Mouse (Mus musculus) intestine, embryonic 14.5 days (tissue): Measurements from ENCODE around the gene Hipk2. TPM values are rescaled to one million over a fixed set of nuclear protein-coding genes. Genes with fewer than 3 reads are reported as not detected.

Experiments used
- ATAC-seq: fragments of 200-750 bp; cut with Nextera tagmentation; replicated peaks from 2 replicates; pipeline ENCODE4 v1.8.0; 2017; ENCODE audit warnings: low read depth, moderate number of reproducible peaks, moderate TSS enrichment, moderate library complexity; ENCODE audit not compliant: low FRiP score, low TSS enrichment
- DNase-seq: peaks from one replicate; pipeline ENCODE4 v3.0.0-alpha.2; 2018; ENCODE audit warnings: low spot score
- H3K27ac ChIP-seq: fragments of 300-500 bp; sonication (generic); 2 replicates; pipeline ENCODE4 v1.5.1; 2014; ENCODE audit warnings: low read depth, mild to moderate bottlenecking, control low read depth
- H3K27me3 ChIP-seq: fragments of 300-500 bp; sonication (generic); replicated peaks from 2 replicates; pipeline ENCODE4 v1.6.1; 2014; ENCODE audit warnings: low read length, control low read depth; ENCODE audit not compliant: control insufficient read depth, insufficient read depth
- H3K36me3 ChIP-seq: fragments of 300-500 bp; sonication (generic); 2 replicates; pipeline ENCODE4 v1.6.1; 2014; ENCODE audit warnings: low read length, control low read depth; ENCODE audit not compliant: control insufficient read depth, insufficient read depth
- H3K4me1 ChIP-seq: fragments of 300-500 bp; sonication (generic); replicated peaks from 2 replicates; pipeline ENCODE4 v1.6.1; 2014; ENCODE audit warnings: low read length, control low read depth, mixed read lengths; ENCODE audit not compliant: control insufficient read depth, insufficient read depth
- H3K4me2 ChIP-seq: fragments of 300-500 bp; sonication (generic); 2 replicates; pipeline ENCODE4 v1.6.1; 2014; ENCODE audit warnings: low read length
- H3K4me3 ChIP-seq: fragments of 300-500 bp; sonication (generic); 2 replicates; pipeline ENCODE4 v1.5.1; 2014; ENCODE audit warnings: low read depth, low read length, control low read depth, mixed read lengths
- H3K9ac ChIP-seq: fragments of 300-500 bp; sonication (generic); 2 replicates; pipeline ENCODE4 v1.6.1; 2014; ENCODE audit warnings: mild to moderate bottlenecking, low read length
- H3K9me3 ChIP-seq: fragments of 300-500 bp; sonication (generic); 2 replicates; pipeline ENCODE4 v1.6.1; 2016; ENCODE audit warnings: low read length, control low read depth; ENCODE audit not compliant: control insufficient read depth
- WGBS: fragments of 180-500 bp; shearing (Covaris S2); extraction: QIAGEN DNeasy Blood & Tissue Kit; methylation state at CpG from one replicate; pipeline ENCODE4 v1.1.7; 2014; 5-methylcytosine and 5-hydroxymethylcytosine counted together
- polyA plus RNA-seq: library from polyadenylated mRNA; unstranded; fragments of >200 nt; fragmentation: Nextera tagmentation; extraction: Ambion mirVana; gene quantifications from 2 replicates; pipeline ENCODE4 v1.2.1, GENCODE M21; 2014

Gene Hipk2
- polyA plus RNA-seq, 1 experiment from 2014 or later, result 27.9 TPM

DNA sequence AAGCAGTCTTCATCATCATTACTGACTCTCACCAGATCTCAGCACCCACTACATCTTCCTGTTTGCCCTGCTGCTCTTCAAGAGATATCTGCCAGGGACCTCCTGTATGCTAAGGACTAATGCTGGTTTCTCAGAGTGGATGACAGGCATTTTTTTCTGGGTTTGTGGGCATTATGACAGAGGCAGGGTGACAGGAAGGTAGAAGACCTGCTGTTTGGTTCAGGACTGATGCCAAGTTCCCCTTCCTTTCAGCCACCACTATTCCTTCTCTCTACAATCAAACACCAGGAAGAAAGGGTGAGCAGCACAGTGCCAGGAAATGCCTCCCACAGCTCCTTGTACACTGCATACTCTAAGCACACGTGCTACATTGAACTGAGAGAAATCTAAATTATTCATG lies 90.2 kb downstream of the Hipk2 start:
- H3K9ac ChIP-seq, result no peak overlapping the region
- ATAC-seq (no peak), DNase-seq (no peak)
- H3K27me3 ChIP-seq, result no peaks in the 10 kb centered on the region
- 69% methylated on average over 1 of the region's 1 CpGs for WGBS
- no peaks in the 10 kb centered on the region for H3K36me3 ChIP-seq
- no peak overlapping the region for H3K4me2 ChIP-seq
- H3K4me1 ChIP-seq, result peaks cover 18% of the 10 kb centered on the region
- no peak overlapping the region for H3K4me3 ChIP-seq
- no peak overlapping the region for H3K27ac ChIP-seq
- no peaks in the 10 kb centered on the region for H3K9me3 ChIP-seq

- DNase-seq (no peak), ATAC-seq (no peak)
- 91% methylated on average over 7 of the region's 7 CpGs for WGBS
- H3K27ac ChIP-seq, result no peak overlapping the region
- H3K4me3 ChIP-seq, result no peak overlapping the region
- peaks cover 5% of the 10 kb centered on the region; the same call in 1 of the 2 replicates for H3K4me1 ChIP-seq
- H3K27me3 ChIP-seq, result no peaks in the 10 kb centered on the region
- H3K9ac ChIP-seq, result no peak overlapping the region
- no peaks in the 10 kb centered on the region for H3K9me3 ChIP-seq
- H3K36me3 ChIP-seq, result no peaks in the 10 kb centered on the region
- no peak overlapping the region for H3K4me2 ChIP-seq
Measured at GRCm38 (mm10) chr6:38779411-38779810, 96.6 kb downstream of the Hipk2 start.

- Histone ChIP-seq H3K36me3 (no peaks in the 10 kb centered on the region), H3K27me3 (no peaks in the 10 kb centered on the region), H3K4me3 (no peak overlapping the region), H3K27ac (0 out of 2 replicates have a peak overlapping the region, but pooled peaks have one; percentile 1), H3K9ac (no peak overlapping the region), H3K4me1 (peaks cover 5% of the 10 kb centered on the region; the same call in 1 of the 2 replicates), H3K4me2 (no peak overlapping the region), H3K9me3 (no peaks in the 10 kb centered on the region)
- no peak for DNase-seq
- no peak for ATAC-seq
Measured at GRCm38 (mm10) chr6:38778887-38779286, 97.1 kb downstream of the Hipk2 start.

DNA sequence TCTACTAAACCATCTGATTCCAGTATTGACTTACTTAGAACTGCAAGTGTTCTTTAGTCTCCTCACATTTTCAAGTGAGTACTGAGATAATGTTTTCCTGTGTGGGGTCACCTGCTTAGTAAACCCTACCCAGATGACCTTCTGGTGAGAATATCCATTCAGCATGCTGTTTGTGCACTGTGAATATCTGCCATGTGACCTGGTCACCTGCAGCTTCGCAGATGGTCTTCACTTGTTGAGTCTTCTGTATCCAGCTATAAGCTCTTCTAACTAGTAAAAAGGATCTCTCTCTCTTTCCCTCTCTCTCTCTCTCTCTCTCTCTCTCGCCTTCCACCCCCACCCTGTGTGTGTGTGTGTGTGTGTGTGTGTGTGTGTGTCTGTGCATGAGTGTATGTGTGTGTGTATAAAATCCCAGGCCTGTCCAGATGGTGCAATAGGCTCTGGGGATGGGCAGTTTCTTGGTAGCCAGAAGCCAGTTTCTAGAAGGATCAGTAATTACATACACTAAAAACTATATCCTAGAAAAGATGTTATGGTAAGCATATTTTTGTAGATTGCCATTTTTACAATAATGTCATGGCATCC lies 99.9 kb downstream of the Hipk2 start:
- Histone ChIP-seq H3K4me3 (no peak overlapping the region), H3K27ac (no peak overlapping the region), H3K27me3 (no peaks in the 10 kb centered on the region), H3K36me3 (no peaks in the 10 kb centered on the region), H3K9me3 (no peaks in the 10 kb centered on the region), H3K4me1 (peaks cover 19% of the 10 kb centered on the region), H3K4me2 (no peak overlapping the region), H3K9ac (no peak overlapping the region)
- DNase-seq (no peak), ATAC-seq (no peak)
- 87% methylated on average over 2 of the region's 2 CpGs for WGBS

DNA sequence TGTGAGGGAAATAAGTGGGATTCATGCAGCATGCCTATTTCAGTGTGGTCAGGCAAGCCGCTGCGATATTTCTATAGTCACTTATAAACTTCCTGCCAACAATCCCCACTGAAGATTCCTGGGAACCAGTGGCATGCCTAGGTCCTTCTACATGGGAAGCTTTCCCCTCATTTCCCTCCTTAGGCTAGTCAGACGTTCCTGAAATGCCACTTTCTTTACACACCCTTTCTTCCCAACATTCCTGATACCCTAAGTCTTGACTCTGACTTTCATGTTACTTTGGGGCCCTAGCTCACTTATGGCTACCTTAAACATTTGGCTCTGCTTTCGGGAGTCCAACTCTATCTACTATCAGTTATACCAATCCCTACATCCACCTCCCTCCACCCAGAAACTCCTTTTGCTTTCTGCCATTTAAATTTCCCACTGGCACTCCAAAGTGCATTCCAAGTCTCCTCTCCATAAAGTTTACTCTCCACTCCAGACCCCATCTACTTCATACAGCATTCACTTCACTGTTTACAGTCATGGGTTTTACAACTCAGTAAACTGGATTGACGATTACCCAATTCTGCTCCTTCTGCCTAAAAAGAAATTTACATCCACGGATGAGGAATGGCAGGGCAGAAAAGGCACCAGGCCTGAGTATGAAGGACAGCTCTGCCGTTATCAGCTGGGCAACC lies 103.0 kb downstream of the Hipk2 start:
- no peak for DNase-seq
- Histone ChIP-seq H3K9me3 (no peaks in the 10 kb centered on the region), H3K9ac (no peak overlapping the region), H3K4me2 (no peak overlapping the region), H3K4me3 (no peak overlapping the region), H3K4me1 (peaks cover 18% of the 10 kb centered on the region), H3K36me3 (no peaks in the 10 kb centered on the region), H3K27ac (no peak overlapping the region), H3K27me3 (no peaks in the 10 kb centered on the region)
- ATAC-seq, result no peak
- 59% methylated on average over 7 of the region's 7 CpGs for WGBS

DNA sequence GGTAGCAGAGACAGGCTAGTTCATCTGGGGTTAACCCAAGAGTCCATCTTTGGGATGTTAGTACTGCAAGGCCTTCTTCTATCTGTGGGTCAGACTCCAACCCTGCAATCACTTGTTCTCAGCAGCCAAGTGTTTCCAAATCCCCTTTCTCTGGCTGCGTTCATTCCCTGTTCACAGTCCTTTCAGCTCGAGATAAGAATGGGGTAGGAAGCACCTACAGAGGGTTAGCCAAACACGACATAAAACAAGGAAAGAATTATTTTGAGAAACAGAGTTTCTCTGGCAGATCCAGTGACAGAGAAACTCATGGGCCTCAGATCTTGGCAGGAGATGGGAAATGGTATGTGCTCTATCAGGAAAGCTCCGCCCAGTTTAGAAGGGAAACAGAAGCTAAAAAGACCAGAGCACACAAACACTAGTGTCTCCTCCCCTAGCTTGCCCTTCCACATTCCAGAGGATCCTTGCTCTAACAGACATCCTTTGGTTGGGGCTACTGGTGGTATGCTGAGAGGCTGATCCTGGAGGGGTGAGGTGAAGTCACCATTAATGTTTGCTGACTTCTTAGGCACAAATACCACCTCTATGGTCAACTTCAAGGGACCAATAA lies 104.8 kb downstream of the Hipk2 start:
- ATAC-seq (no peak), DNase-seq (no peak)
- WGBS, result 35% methylated on average over 4 of the region's 4 CpGs
- H3K4me2 ChIP-seq, result no peak overlapping the region
- H3K9me3 ChIP-seq, result no peaks in the 10 kb centered on the region
- no peaks in the 10 kb centered on the region for H3K36me3 ChIP-seq
- peak overlapping the region; percentile 6 for H3K27ac ChIP-seq
- no peak overlapping the region for H3K9ac ChIP-seq
- peaks cover 18% of the 10 kb centered on the region for H3K4me1 ChIP-seq
- no peaks in the 10 kb centered on the region for H3K27me3 ChIP-seq
- H3K4me3 ChIP-seq, result no peak overlapping the region

GRCm38 (mm10) chr6:38769627-38770026 lies 106.3 kb downstream of the Hipk2 start:
- H3K36me3 ChIP-seq, result no peaks in the 10 kb centered on the region
- H3K9ac ChIP-seq, result no peak overlapping the region
- H3K27me3 ChIP-seq, result no peaks in the 10 kb centered on the region
- H3K9me3 ChIP-seq, result no peaks in the 10 kb centered on the region
- H3K4me1 ChIP-seq, result peaks cover 18% of the 10 kb centered on the region
- H3K27ac ChIP-seq, result no peak overlapping the region
- H3K4me3 ChIP-seq, result no peak overlapping the region
- H3K4me2 ChIP-seq, result no peak overlapping the region
- DNase-seq (no peak), ATAC-seq (no peak)
- 85% methylated on average over 2 of the region's 2 CpGs for WGBS

GRCm38 (mm10) chr6:38762588-38763265 lies 113.2 kb downstream of the Hipk2 start:
- no peak overlapping the region for H3K4me3 ChIP-seq
- no peak overlapping the region for H3K27ac ChIP-seq
- peaks cover 16% of the 10 kb centered on the region for H3K4me1 ChIP-seq
- no peaks in the 10 kb centered on the region for H3K9me3 ChIP-seq
- no peak overlapping the region for H3K4me2 ChIP-seq
- ATAC-seq, result no peak
- 65% methylated on average over 6 of the region's 6 CpGs for WGBS
- no peaks in the 10 kb centered on the region for H3K27me3 ChIP-seq
- peak; percentile 46 for DNase-seq
- H3K9ac ChIP-seq, result no peak overlapping the region
- no peaks in the 10 kb centered on the region for H3K36me3 ChIP-seq
